Mouse (Mus musculus) kidney, embryonic 16.5 days (tissue): ENCODE measurements around the gene Gm49387. TPM values are rescaled to one million over a fixed set of nuclear protein-coding genes. Genes with fewer than 3 reads are reported as not detected.

Experiments
- ATAC-seq: fragments of 200-750 bp; cut with Nextera tagmentation; 2 replicates; pipeline ENCODE4 v1.8.0; 2017; ENCODE audit warnings: moderate TSS enrichment; ENCODE audit not compliant: low FRiP score, low TSS enrichment
- H3K27ac ChIP-seq: fragments of 300-500 bp; sonication (generic); 2 replicates; pipeline ENCODE4 v1.5.1; 2014; ENCODE audit warnings: low read length
- H3K27me3 ChIP-seq: fragments of 300-500 bp; sonication (generic); 2 replicates; pipeline ENCODE4 v1.6.1; 2014; ENCODE audit warnings: low read length, control low read depth, mixed read lengths; ENCODE audit not compliant: insufficient read depth
- H3K36me3 ChIP-seq: fragments of 300-500 bp; sonication (generic); 2 replicates; pipeline ENCODE4 v1.6.1; 2014; ENCODE audit warnings: low read length, control low read depth, mixed read lengths; ENCODE audit not compliant: insufficient read depth
- H3K4me1 ChIP-seq: fragments of 300-500 bp; sonication (generic); 2 replicates; pipeline ENCODE4 v1.6.1; 2014; ENCODE audit warnings: low read length, control low read depth, mixed read lengths; ENCODE audit not compliant: insufficient read depth
- H3K4me2 ChIP-seq: fragments of 300-500 bp; sonication (generic); replicated peaks from 2 replicates; pipeline ENCODE4 v1.6.1; 2014; ENCODE audit warnings: low read depth, low read length
- H3K4me3 ChIP-seq: fragments of 300-500 bp; sonication (generic); 2 replicates; pipeline ENCODE4 v1.5.1; 2014; ENCODE audit warnings: mild to moderate bottlenecking, low read length
- H3K9ac ChIP-seq: fragments of 300-500 bp; sonication (generic); replicated peaks from 2 replicates; pipeline ENCODE4 v1.6.1; 2014; ENCODE audit warnings: low read length
- H3K9me3 ChIP-seq: fragments of 300-500 bp; sonication (generic); 2 replicates; pipeline ENCODE4 v1.6.1; 2016; ENCODE audit warnings: low read length, control low read depth
- WGBS: fragments of 180-500 bp; shearing (Covaris S2); extraction: QIAGEN DNeasy Blood & Tissue Kit; methylation state at CpG from one replicate; pipeline ENCODE4 v1.1.7; 2014; 5-methylcytosine and 5-hydroxymethylcytosine counted together
- polyA plus RNA-seq: library from polyadenylated mRNA; unstranded; fragments of >200 nt; fragmentation: Nextera tagmentation; extraction: Ambion mirVana; gene quantifications from 2 replicates; pipeline ENCODE4 v1.2.1, GENCODE M21; 2015

Gene Gm49387
- polyA plus RNA-seq, 1 experiment from 2014 or later: 7.3 TPM

DNA sequence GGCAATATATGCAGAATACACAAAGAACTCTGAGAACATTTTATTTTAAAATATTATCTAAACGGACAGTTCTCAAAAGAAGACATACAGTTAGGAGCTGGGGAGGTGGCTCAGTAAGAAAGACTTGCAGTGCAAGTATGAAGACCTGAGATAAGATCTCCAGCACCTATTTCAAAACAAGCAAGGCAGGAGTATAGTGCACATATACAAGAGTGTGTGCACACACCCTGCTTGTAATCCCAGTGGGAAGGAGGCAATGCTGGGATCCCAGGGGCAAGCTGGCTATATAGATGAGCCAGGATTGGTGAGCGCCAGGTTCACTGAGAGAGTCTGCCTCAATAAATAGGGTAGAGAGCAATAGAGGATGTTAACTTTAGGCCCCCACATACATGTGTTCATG, 124.8 kb downstream of the Gm49387 start:
- Histone ChIP-seq H3K4me3 (no peak overlapping the region), H3K9ac (no peak overlapping the region), H3K27me3 (no peaks in the 10 kb centered on the region), H3K4me2 (no peak overlapping the region), H3K4me1 (peaks cover 3% of the 10 kb centered on the region; the same call in 1 of the 2 replicates), H3K9me3 (peaks cover 12% of the 10 kb centered on the region; the same call in 1 of the 2 replicates), H3K27ac (no peak overlapping the region), H3K36me3 (0 out of 2 replicates have a peak, but pooled peaks cover 2% of the 10 kb centered on the region)
- WGBS: 99% methylated on average over 2 of the region's 2 CpGs
- no peak for ATAC-seq

DNA sequence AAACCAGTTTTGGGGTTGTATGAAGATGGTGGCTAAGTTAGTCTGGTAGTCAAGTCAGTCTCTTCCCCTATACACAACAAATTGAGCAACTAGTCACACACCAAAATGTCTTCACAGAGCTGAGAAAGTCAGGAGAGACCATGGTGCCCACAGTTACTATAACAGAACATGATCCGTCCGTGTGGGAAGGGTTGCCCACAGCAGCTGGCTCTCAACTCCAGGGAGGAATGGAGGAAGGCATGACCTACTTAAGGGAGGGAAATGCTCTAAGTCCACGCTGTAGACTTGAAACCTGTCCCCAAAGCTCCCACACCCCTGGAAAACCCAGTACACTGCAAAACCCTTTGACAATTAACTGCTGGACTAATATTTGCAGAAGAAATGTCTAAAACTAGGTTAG, 130.4 kb downstream of the Gm49387 start:
- Histone ChIP-seq H3K9ac (no peak overlapping the region), H3K27ac (no peak overlapping the region), H3K27me3 (no peaks in the 10 kb centered on the region), H3K9me3 (peaks cover 12% of the 10 kb centered on the region; the same call in 1 of the 2 replicates), H3K4me1 (no peaks in the 10 kb centered on the region), H3K36me3 (peaks cover 46% of the 10 kb centered on the region), H3K4me3 (no peak overlapping the region), H3K4me2 (no peak overlapping the region)
- no peak for ATAC-seq
- WGBS: 85% methylated on average over 3 of the region's 3 CpGs

DNA sequence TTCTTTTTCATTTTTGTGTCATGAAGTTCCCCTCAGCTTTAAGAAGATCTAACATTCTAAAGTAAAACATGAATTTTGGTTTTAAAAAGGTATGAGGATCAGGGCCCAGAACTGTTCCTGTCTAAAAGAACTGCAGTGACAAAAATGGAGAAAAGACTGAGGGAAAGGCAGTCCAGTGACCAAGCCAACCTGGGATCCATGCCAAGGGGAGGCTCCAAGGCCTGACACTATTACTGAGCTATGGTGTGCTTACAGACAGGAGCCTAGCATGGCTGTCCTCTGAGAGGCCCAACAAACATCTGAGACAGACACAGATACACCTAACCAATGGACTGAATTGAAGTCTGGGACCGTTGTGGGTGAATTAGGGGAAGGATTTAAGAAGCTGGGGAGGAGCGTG, 130.8 kb downstream of the Gm49387 start:
- Histone ChIP-seq H3K9me3 (peaks cover 9% of the 10 kb centered on the region; the same call in 1 of the 2 replicates), H3K4me3 (no peak overlapping the region), H3K36me3 (peaks cover 50% of the 10 kb centered on the region), H3K27me3 (no peaks in the 10 kb centered on the region), H3K9ac (no peak overlapping the region), H3K4me1 (no peaks in the 10 kb centered on the region), H3K4me2 (no peak overlapping the region), H3K27ac (no peak overlapping the region)
- no peak for ATAC-seq
- WGBS: 91% methylated on average over 2 of the region's 2 CpGs

DNA sequence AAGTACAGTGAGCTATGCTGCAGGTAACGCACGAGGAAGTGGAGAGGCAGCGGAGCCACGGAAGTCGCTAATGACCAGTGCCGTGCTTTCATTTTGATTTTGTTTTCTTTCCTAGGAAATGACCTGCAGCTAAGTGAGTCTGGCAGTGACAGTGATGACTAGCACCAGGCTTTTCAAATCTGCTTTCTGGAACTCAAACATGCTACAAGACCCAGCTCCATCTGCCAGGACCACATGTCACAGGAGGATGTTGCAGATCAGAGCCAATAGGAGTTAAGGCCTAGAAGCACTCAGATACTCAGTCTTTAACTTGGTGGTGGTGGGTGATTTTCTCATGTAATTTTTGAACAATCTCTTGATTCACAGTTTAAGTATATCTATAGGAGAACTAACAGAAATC, 134.2 kb downstream of the Gm49387 start:
- Histone ChIP-seq H3K9ac (no peak overlapping the region), H3K4me3 (no peak overlapping the region), H3K27ac (no peak overlapping the region), H3K36me3 (peaks cover 76% of the 10 kb centered on the region), H3K4me1 (no peaks in the 10 kb centered on the region), H3K4me2 (no peak overlapping the region), H3K27me3 (no peaks in the 10 kb centered on the region), H3K9me3 (no peaks in the 10 kb centered on the region)
- 92% methylated on average over 6 of the region's 6 CpGs for WGBS
- no peak for ATAC-seq

DNA sequence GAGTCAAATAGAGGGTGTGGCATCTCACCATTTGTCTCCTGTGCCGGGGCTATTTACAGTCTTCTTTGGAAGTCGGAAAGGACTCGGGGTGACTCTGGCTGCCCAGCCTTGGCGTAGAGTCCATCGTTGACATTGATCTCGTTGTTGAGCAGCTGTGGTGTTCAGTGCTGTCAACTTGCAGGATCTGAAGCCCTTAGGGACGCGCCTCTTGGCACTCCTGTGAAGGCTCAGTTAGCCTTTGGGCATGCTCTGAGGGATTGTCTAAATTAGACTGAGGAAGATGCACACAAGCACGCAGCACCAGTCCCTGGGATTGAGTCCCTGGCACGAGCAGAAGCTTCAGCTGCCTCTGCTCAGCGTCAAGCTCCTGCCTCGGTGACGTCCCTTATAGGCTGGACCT, 137.3 kb downstream of the Gm49387 start:
- peaks cover 67% of the 10 kb centered on the region for H3K36me3 ChIP-seq
- H3K9me3 ChIP-seq: no peaks in the 10 kb centered on the region
- H3K9ac ChIP-seq: no peak overlapping the region
- no peak overlapping the region for H3K4me3 ChIP-seq
- H3K27me3 ChIP-seq: no peaks in the 10 kb centered on the region
- H3K4me1 ChIP-seq: no peaks in the 10 kb centered on the region
- H3K4me2 ChIP-seq: no peak overlapping the region
- H3K27ac ChIP-seq: no peak overlapping the region
- 92% methylated on average over 13 of the region's 13 CpGs for WGBS
- no peak for ATAC-seq

Other genes with a start within 250 kb of the Gm49387 start
- 34.1 and 39.0 TPM in 2 replicates for gene Sh3bp5, start 204.8 kb downstream of the Gm49387 start, polyA plus RNA-seq
- 24.9 and 28.0 TPM in 2 replicates for gene Eaf1, start 146.5 kb downstream of the Gm49387 start, polyA plus RNA-seq
- gene Mettl6, start 145.8 kb downstream of the Gm49387 start, polyA plus RNA-seq: 54.5 and 60.7 TPM in 2 replicates
- gene Colq, start 49.5 kb downstream of the Gm49387 start, polyA plus RNA-seq: 2.8 and 3.2 TPM in 2 replicates
- gene Btd, start 150 bp upstream of the Gm49387 start, polyA plus RNA-seq: 46.6 and 50.3 TPM in 2 replicates
- 27.0 and 39.3 TPM in 2 replicates for gene Hacl1, start 408 bp upstream of the Gm49387 start, polyA plus RNA-seq
- gene Ankrd28, start 189.8 kb upstream of the Gm49387 start, polyA plus RNA-seq: 7.3 and 7.5 TPM in 2 replicates